Mouse (Mus musculus) liver, postnatal 0 days (tissue): ENCODE measurements around the gene Pptc7. TPM values are rescaled to one million over a fixed set of nuclear protein-coding genes. Genes with fewer than 3 reads are reported as not detected.

ENCODE experiments used
- ATAC-seq: fragments of 200-750 bp; cut with Nextera tagmentation; 2 replicates; pipeline ENCODE4 v1.8.0; 2017; ENCODE audit warnings: mild to moderate bottlenecking, moderate library complexity
- DNase-seq: peaks from one replicate; pipeline ENCODE4 v3.0.0-alpha.2; 2016
- H3K27ac ChIP-seq: fragments of 300-500 bp; sonication (generic); 2 replicates; pipeline ENCODE4 v1.5.1; 2014; ENCODE audit warnings: antibody characterized with exemption, moderate library complexity, mild to moderate bottlenecking, low read depth
- H3K27me3 ChIP-seq: fragments of 300-500 bp; sonication (generic); 2 replicates; pipeline ENCODE4 v1.6.1; 2014; ENCODE audit warnings: low read length, control low read depth, mixed read lengths; ENCODE audit not compliant: insufficient read depth
- H3K36me3 ChIP-seq: fragments of 300-500 bp; sonication (generic); replicated peaks from 2 replicates; pipeline ENCODE4 v1.6.1; 2014; ENCODE audit warnings: mild to moderate bottlenecking, control low read depth, low read length, moderate library complexity, mixed read lengths; ENCODE audit not compliant: insufficient read depth
- H3K4me1 ChIP-seq: fragments of 300-500 bp; sonication (generic); 2 replicates; pipeline ENCODE4 v1.6.1; 2014; ENCODE audit warnings: antibody characterized with exemption, mild to moderate bottlenecking, control low read depth; ENCODE audit not compliant: insufficient read depth
- H3K4me2 ChIP-seq: fragments of 300-500 bp; sonication (generic); 2 replicates; pipeline ENCODE4 v1.6.1; 2014; ENCODE audit warnings: low read depth, mild to moderate bottlenecking, low read length, moderate library complexity, mixed read lengths
- H3K4me3 ChIP-seq: fragments of 300-500 bp; sonication (generic); 2 replicates; pipeline ENCODE4 v1.5.1; 2014; ENCODE audit warnings: low read depth, low read length
- H3K9ac ChIP-seq: fragments of 300-500 bp; sonication (generic); replicated peaks from 2 replicates; pipeline ENCODE4 v1.6.1; 2014; ENCODE audit warnings: mild to moderate bottlenecking, moderate library complexity
- H3K9me3 ChIP-seq: fragments of 300-500 bp; sonication (generic); 2 replicates; pipeline ENCODE4 v1.6.1; 2016; ENCODE audit warnings: mild to moderate bottlenecking, control low read depth, low read length, mixed read lengths
- CTCF ChIP-seq: sonication (generic); IDR thresholded peaks from 2 replicates; pipeline ENCODE4 v1.5.1; 2016; ENCODE audit warnings: antibody characterized with exemption, low read depth
- EP300 ChIP-seq: IDR thresholded peaks from 2 replicates; pipeline ENCODE4 v1.6.1; 2016; ENCODE audit warnings: antibody characterized with exemption, low read depth, mild to moderate bottlenecking
- WGBS: fragments of 180-500 bp; shearing (Covaris S2); extraction: QIAGEN DNeasy Blood & Tissue Kit; methylation state at CpG from one replicate; pipeline ENCODE4 v1.1.7; 2014; ENCODE audit not compliant: insufficient replicate concordance; 5-methylcytosine and 5-hydroxymethylcytosine counted together
- polyA plus RNA-seq: library from polyadenylated mRNA; unstranded; fragments of >200 nt; fragmentation: Nextera tagmentation; extraction: Ambion mirVana; gene quantifications from 2 replicates; pipeline ENCODE4 v1.2.1, GENCODE M21; 2015

Pptc7 gene
- polyA plus RNA-seq, 1 experiment from 2014 or later, result 4.4 TPM

- TF ChIP-seq EP300 (no peak), CTCF (no peak)
- H3K36me3 ChIP-seq, result no peaks in the 10 kb centered on the region
- no peak overlapping the region for H3K4me3 ChIP-seq
- DNase-seq, result no peak
- 86% methylated on average over 7 of the region's 7 CpGs for WGBS
- no peak for ATAC-seq
- H3K27me3 ChIP-seq, result no peaks in the 10 kb centered on the region
- no peak overlapping the region for H3K27ac ChIP-seq
- no peak overlapping the region for H3K9ac ChIP-seq
- peaks cover 36% of the 10 kb centered on the region for H3K4me1 ChIP-seq
- H3K9me3 ChIP-seq, result no peaks in the 10 kb centered on the region
- H3K4me2 ChIP-seq, result no peak overlapping the region
Observed at GRCm38 (mm10) chr5:122278946-122279345, 5.2 kb upstream of the Pptc7 start.

DNA sequence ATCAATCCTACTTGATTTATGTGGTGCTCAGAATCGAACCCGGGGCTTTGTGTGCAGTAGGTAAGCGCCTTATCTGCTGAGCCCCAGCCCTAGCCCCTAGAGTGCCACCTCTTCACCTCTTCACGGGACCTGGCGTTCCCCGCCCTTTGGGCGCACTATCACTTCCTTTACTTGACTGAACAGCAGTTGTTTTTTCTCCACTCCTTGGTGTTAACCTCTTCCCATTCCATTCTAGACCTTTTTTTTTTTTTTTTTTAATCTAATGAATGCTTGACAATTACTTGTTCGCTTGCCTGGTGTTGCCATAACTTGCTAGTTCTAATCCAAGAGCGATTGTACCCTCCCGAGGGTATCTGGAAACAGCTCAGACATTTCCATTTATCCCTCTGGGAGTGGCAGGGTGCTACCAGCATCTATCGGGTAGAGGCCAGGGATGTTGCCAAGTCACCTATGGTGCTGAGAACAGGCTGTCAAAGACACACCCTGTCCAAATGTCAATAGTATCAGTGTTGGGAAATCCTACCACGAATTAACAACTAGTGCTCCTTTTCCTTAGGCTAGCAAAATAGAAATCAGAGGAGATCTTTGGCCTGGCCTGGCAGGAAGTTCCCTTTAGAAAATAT is 4.3 kb upstream of the Pptc7 start:
- H3K9me3 ChIP-seq, result no peaks in the 10 kb centered on the region
- H3K4me2 ChIP-seq, result peak overlapping the region; percentile 44; the same call in 1 of the 2 replicates

GRCm38 (mm10) chr5:122280422-122280826 is 3.7 kb upstream of the Pptc7 start:
- H3K4me1 ChIP-seq, result peaks cover 33% of the 10 kb centered on the region
- no peak overlapping the region for H3K4me3 ChIP-seq
- peak overlapping the region; percentile 44; the same call in 1 of the 2 replicates for H3K4me2 ChIP-seq
- WGBS, result 30% methylated on average over 6 of the region's 6 CpGs
- H3K27me3 ChIP-seq, result no peaks in the 10 kb centered on the region
- peak overlapping the region; percentile 61 for H3K27ac ChIP-seq
- H3K36me3 ChIP-seq, result no peaks in the 10 kb centered on the region
- no peaks in the 10 kb centered on the region for H3K9me3 ChIP-seq
- TF ChIP-seq CTCF (no peak), EP300 (no peak)
- ATAC-seq (no peak), DNase-seq (no peak)
- H3K9ac ChIP-seq, result no peak overlapping the region

More for the DNA sequence above, 4.3 kb upstream of the Pptc7 start:
- Histone ChIP-seq H3K36me3 (no peaks in the 10 kb centered on the region), H3K27me3 (no peaks in the 10 kb centered on the region), H3K4me1 (peaks cover 34% of the 10 kb centered on the region), H3K27ac (peak overlapping the region; percentile 61), H3K9ac (no peak overlapping the region), H3K4me3 (no peak overlapping the region)
- WGBS, result 57% methylated on average over 12 of the region's 12 CpGs
- ATAC-seq (no peak), DNase-seq (no peak)
- TF ChIP-seq EP300, result no peak

DNA sequence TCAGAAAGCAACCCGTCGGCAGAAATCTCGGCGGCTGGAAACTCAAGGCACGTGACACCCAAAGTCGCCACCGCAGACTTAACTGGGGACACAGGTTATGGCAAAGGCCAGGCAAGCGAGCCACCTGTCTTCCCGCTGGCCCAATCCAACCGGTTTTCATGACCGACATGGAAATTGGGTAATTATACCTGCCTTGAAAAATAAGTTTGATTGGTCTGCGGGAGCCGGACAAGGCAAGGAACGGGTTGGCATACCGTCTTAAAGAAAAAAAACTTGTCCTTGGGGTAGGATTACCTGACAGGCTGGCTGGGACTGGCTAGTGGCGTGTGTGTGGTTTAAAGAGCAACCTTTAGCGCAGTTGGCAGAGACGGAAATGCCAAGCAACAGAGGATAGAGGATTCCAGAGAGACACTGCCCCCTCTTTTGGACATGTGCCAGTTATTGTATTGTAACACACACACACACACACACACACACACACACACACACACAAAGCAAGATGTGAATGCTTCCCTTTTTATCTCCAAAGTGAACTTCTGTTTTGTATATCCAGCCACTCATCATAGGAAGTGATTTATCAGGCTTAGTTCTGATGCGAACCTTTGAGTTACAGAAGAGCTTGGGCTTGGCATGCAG is 3.2 kb upstream of the Pptc7 start:
- Histone ChIP-seq H3K4me3 (no peak overlapping the region), H3K27me3 (no peaks in the 10 kb centered on the region), H3K9me3 (no peaks in the 10 kb centered on the region), H3K4me1 (peaks cover 33% of the 10 kb centered on the region), H3K9ac (no peak overlapping the region), H3K27ac (peak overlapping the region; percentile 61), H3K36me3 (no peaks in the 10 kb centered on the region), H3K4me2 (peak overlapping the region; percentile 44; the same call in 1 of the 2 replicates)
- TF ChIP-seq EP300 (no peak), CTCF (no peak)
- WGBS, result 33% methylated on average over 19 of the region's 19 CpGs
- no peak for ATAC-seq
- no peak for DNase-seq

- Histone ChIP-seq H3K36me3 (peaks cover 9% of the 10 kb centered on the region; the same call in 1 of the 2 replicates), H3K9ac (no peak overlapping the region), H3K27ac (no peak overlapping the region), H3K9me3 (no peaks in the 10 kb centered on the region), H3K4me1 (peaks cover 45% of the 10 kb centered on the region), H3K27me3 (no peaks in the 10 kb centered on the region), H3K4me2 (peak overlapping the region; percentile 98), H3K4me3 (peak overlapping the region; percentile 89; the same call in 1 of the 2 replicates)
- TF ChIP-seq EP300, result no peak
- TF ChIP-seq CTCF, result no peak
- DNase-seq, result no peak
- no peak for ATAC-seq
- 18% methylated on average over 2 of the region's 2 CpGs for WGBS
Observed at GRCm38 (mm10) chr5:122283828-122284182, 360 bp upstream of the Pptc7 start.

DNA sequence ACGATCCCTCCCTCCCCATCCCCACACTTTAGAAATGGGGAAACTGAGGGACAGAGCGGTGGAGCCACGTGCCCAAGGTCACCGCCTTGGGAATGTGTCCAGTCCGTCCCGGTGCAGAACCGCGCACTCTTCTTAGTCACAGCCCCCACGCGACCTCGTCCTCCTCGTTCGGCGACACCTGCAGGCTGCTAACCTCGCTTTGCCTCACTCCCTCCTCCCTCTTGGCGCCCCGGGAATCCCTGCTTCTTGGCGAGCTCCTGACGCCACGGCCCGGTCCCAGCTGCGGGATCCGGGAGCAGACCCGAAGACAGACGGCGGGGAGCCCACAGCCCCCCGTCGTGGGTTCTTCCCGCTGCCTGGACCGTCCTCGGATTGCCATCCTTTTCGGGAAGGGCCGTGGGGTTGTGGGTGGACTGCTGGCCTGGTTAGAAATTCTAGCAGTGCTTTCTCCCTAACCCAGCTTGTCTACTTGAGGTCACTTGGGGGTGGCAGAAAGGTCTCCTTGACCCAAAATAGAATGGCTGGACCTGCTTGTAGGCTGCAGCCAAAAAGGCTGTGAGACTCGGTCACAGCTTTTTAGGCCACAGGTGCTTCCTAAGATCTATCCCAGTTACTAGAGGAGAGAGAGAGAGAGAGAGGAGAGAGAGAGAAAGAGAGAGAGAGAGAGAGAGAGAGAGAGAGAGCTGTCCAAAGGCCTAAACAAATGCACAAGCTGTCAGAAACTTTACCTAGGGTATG is 1.0 kb downstream of the Pptc7 start:
- Histone ChIP-seq H3K27ac (peak overlapping the region; percentile 89), H3K4me2 (peak overlapping the region; percentile 98), H3K9me3 (no peaks in the 10 kb centered on the region), H3K9ac (peak overlapping the region; percentile 95), H3K4me1 (peaks cover 42% of the 10 kb centered on the region), H3K27me3 (no peaks in the 10 kb centered on the region), H3K4me3 (peak overlapping the region; percentile 89), H3K36me3 (peaks cover 9% of the 10 kb centered on the region; the same call in 1 of the 2 replicates)
- 1% methylated on average over 34 of the region's 34 CpGs for WGBS
- DNase-seq, result peak; percentile 63
- ATAC-seq, result peak; percentile 28
- TF ChIP-seq EP300, result no peak
- peak; percentile 38; the same call in 1 of the 2 replicates for TF ChIP-seq CTCF
